In the genomic region with DNA sequence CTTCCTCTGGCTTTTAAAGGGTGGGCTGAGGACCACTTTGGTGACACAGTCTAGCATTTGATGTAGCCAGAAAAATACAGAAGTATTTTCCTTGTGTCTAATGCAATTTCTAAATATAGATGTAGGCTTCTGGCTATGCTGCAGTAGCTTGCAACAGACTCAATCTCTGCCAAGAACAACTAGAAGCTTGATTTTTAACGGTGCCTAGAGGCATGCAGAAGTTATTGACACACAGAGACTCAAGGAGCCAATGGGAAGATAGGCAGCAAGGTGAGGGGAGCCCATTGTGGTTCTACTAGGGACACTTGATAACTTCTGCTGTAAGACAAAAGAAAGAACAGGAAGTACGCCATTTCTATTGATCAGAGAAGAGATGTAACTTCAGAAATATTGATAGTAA, we compare ENCODE assay signal across 24 mouse cellular contexts.
DNase-seq lines count a peak whose midpoint lies in the region; ATAC-seq lines count a peak whose summit lies in the region.
"Had no signal": no experiment of that assay in that cellular context is flagged by ENCODE, and none has a peak within 500 bp of the region (broad histone marks: within the 10 kb centered on the region; RNA-seq: fewer than 3 reads in every experiment).

No protein-coding gene starts in this region.

- DNase-seq in heart, adult 11 months = peak; percentile 87
- DNase-seq in kidney, postnatal 14 days = peak; percentile 3
- peak; percentile 84 for DNase-seq in adipocyte (ENCODE audit: low spot score)
- DNase-seq in gonadal fat pad, adult 2 months (ENCODE audit: low read depth) = peak; percentile 23
- DNase-seq: adrenal gland, adult 2 months; cerebellum, adult 2 months; cerebellum, postnatal 25 days; gastrocnemius, postnatal 36 days; heart, postnatal 14 days; liver, postnatal 0 days; lung, postnatal 10 days; thymus, adult 2 months; thymus, postnatal 4 days had no signal

- H3K4me3 ChIP-seq in heart, embryonic 12.5 days = no peak overlapping the region
- H3K4me3 ChIP-seq in kidney, embryonic 16.5 days (ENCODE audit: low read length) = no peak overlapping the region
- H3K4me3 ChIP-seq: embryonic facial prominence, embryonic 13.5 days; heart, embryonic 10.5 days; hindbrain, embryonic 12.5 days; left cerebral cortex, adult 2 months; megakaryocyte, embryonic 14.5 days; midbrain, embryonic 13.5 days had no signal

- no peak overlapping the region for H3K27ac ChIP-seq in heart, embryonic 12.5 days (ENCODE audit: poor library complexity, severe bottlenecking)
- no peak overlapping the region for H3K27ac ChIP-seq in kidney, embryonic 16.5 days (ENCODE audit: low read length)
- H3K27ac ChIP-seq: embryonic facial prominence, embryonic 13.5 days; heart, embryonic 10.5 days; hindbrain, embryonic 12.5 days; left cerebral cortex, adult 2 months; midbrain, embryonic 13.5 days; stomach, postnatal 0 days had no signal

- no peak overlapping the region for H3K9ac ChIP-seq in heart, embryonic 12.5 days
- no peak overlapping the region for H3K9ac ChIP-seq in kidney, embryonic 16.5 days (replicated peaks; ENCODE audit: low read length)
- H3K9ac ChIP-seq: embryonic facial prominence, embryonic 13.5 days; hindbrain, embryonic 12.5 days; liver, postnatal 0 days; midbrain, embryonic 13.5 days had no signal

- no peaks in the 10 kb centered on the region for H3K9me3 ChIP-seq in heart, embryonic 12.5 days (replicated peaks)
- no peaks in the 10 kb centered on the region for H3K9me3 ChIP-seq in kidney, embryonic 16.5 days (ENCODE audit: low read length)
- H3K9me3 ChIP-seq: embryonic facial prominence, embryonic 13.5 days; heart, embryonic 10.5 days; hindbrain, embryonic 12.5 days; midbrain, embryonic 13.5 days had no signal

- no peaks in the 10 kb centered on the region for H3K36me3 ChIP-seq in heart, embryonic 12.5 days
- H3K36me3 ChIP-seq in kidney, embryonic 16.5 days (ENCODE audit: insufficient read depth, low read length) = no peaks in the 10 kb centered on the region
- H3K36me3 ChIP-seq: embryonic facial prominence, embryonic 13.5 days; heart, embryonic 10.5 days; hindbrain, embryonic 12.5 days; midbrain, embryonic 13.5 days had no signal

- no peak overlapping the region for H3K4me2 ChIP-seq in heart, embryonic 12.5 days
- H3K4me2 ChIP-seq in kidney, embryonic 16.5 days (replicated peaks; ENCODE audit: low read depth, low read length) = no peak overlapping the region
- H3K4me2 ChIP-seq: embryonic facial prominence, embryonic 13.5 days; hindbrain, embryonic 12.5 days; liver, embryonic 11.5 days; midbrain, embryonic 13.5 days had no signal

- no peaks in the 10 kb centered on the region for H3K27me3 ChIP-seq in heart, embryonic 12.5 days (replicated peaks)
- H3K27me3 ChIP-seq in kidney, embryonic 16.5 days (ENCODE audit: insufficient read depth, low read length) = no peaks in the 10 kb centered on the region
- H3K27me3 ChIP-seq: embryonic facial prominence, embryonic 13.5 days; hindbrain, embryonic 12.5 days; megakaryocyte, embryonic 14.5 days; midbrain, embryonic 13.5 days had no signal

- no peak for ATAC-seq in heart, embryonic 12.5 days (ENCODE audit: insufficient number of reproducible peaks, low FRiP score)
- no peak for ATAC-seq in kidney, embryonic 16.5 days (ENCODE audit: low FRiP score, low TSS enrichment)
- no peak for ATAC-seq in inflammation-experienced regulatory T-cells, adult 6 months
- ATAC-seq: liver, postnatal 0 days; midbrain, embryonic 13.5 days had no signal

- no peaks in the 10 kb centered on the region for H3K4me1 ChIP-seq in heart, embryonic 12.5 days (replicated peaks)
- no peaks in the 10 kb centered on the region for H3K4me1 ChIP-seq in kidney, embryonic 16.5 days (ENCODE audit: insufficient read depth, low read length)
- H3K4me1 ChIP-seq: heart, embryonic 10.5 days; hindbrain, embryonic 12.5 days; megakaryocyte, embryonic 14.5 days; midbrain, embryonic 13.5 days had no signal

- 59% methylated on average over 2 of the region's 2 CpGs for WGBS in heart, embryonic 12.5 days
- WGBS in kidney, embryonic 16.5 days = 64% methylated on average over 2 of the region's 2 CpGs

Comparison
In these comparisons a context has a peak if more than half of its experiments do, and no peak if none do; other contexts are left out.
1. DNase-seq: peak in every context shown above with its lines; median percentile 87 in heart, adult 11 months; 84 in adipocyte; 23 in gonadal fat pad, adult 2 months; 3 in kidney, postnatal 14 days.